Mouse (Mus musculus): ENCODE results near the gene Gm6351. TPM values are rescaled to one million over a fixed set of nuclear protein-coding genes. Genes with fewer than 3 reads are reported as not detected.
"Not testable (repeated sequence)": the region's sequence is repeated elsewhere in the genome, so short reads cannot be mapped to it uniquely, and the experiment has no call there.

Gene Gm6351
- polyA plus RNA-seq (2015; fragmentation: Nextera tagmentation; extraction: Ambion mirVana): not detected in 2 replicates

- H3K36me3 ChIP-seq (ENCODE audit: control insufficient read depth, insufficient read depth); H3K4me3 ChIP-seq (ENCODE audit: low read depth, low read length); H3K9me3 ChIP-seq (replicated peaks; ENCODE audit: control insufficient read depth, low read length); H3K27ac ChIP-seq (ENCODE audit: low read length); H3K4me1 ChIP-seq (ENCODE audit: control insufficient read depth, low read depth, low read length); H3K9ac ChIP-seq (ENCODE audit: low read depth, low read length); ATAC-seq (ENCODE audit: low read depth); H3K4me2 ChIP-seq (ENCODE audit: low read depth, low read length); H3K27me3 ChIP-seq (ENCODE audit: control insufficient read depth, insufficient read depth, low read depth, low read length): not testable (repeated sequence)
- no CpG with 5 or more reads among the region's 3 CpGs for WGBS (ENCODE audit: insufficient replicate concordance)
These were observed at the start of gene Gm6351 for GRCm38 (mm10) chr5:94076085-94076484. TSS of gene Gm6351 (plus strand) at chr5:94076385.

- H3K27ac ChIP-seq (ENCODE audit: low read length); H3K9me3 ChIP-seq (replicated peaks; ENCODE audit: control insufficient read depth, low read length): not testable (repeated sequence)
- no CpG with 5 or more reads among the region's 1 CpGs for WGBS (ENCODE audit: insufficient replicate concordance)
These were observed 5.7 kb upstream of the Gm6351 start, which contains the start of gene BC061212 for GRCm38 (mm10) chr5:94070445-94070844. TSS of gene BC061212 (minus strand) at chr5:94070545.

More at GRCm38 (mm10) chr5:94070445-94070844, 5.7 kb upstream of the Gm6351 start, which contains the start of gene BC061212:
- H3K36me3 ChIP-seq (ENCODE audit: control insufficient read depth, insufficient read depth); ATAC-seq (ENCODE audit: low read depth); H3K9ac ChIP-seq (ENCODE audit: low read depth, low read length); H3K4me2 ChIP-seq (ENCODE audit: low read depth, low read length); H3K4me3 ChIP-seq (ENCODE audit: low read depth, low read length); H3K4me1 ChIP-seq (ENCODE audit: control insufficient read depth, low read depth, low read length); H3K27me3 ChIP-seq (ENCODE audit: control insufficient read depth, insufficient read depth, low read depth, low read length): not testable (repeated sequence)

Other genes starting within 250 kb of the Gm6351 start
- not detected in 2 replicates for gene Gm7792, start 232.6 kb upstream of the Gm6351 start, polyA plus RNA-seq (2015; fragmentation: Nextera tagmentation; extraction: Ambion mirVana)
- gene Gm16429, start 147.3 kb upstream of the Gm6351 start, polyA plus RNA-seq (2015; fragmentation: Nextera tagmentation; extraction: Ambion mirVana): not detected in 2 replicates
- gene BC061212, start 5.8 kb upstream of the Gm6351 start, polyA plus RNA-seq (2015; fragmentation: Nextera tagmentation; extraction: Ambion mirVana): not detected in 2 replicates
- gene Gm3106, start 141.6 kb downstream of the Gm6351 start, polyA plus RNA-seq (2015; fragmentation: Nextera tagmentation; extraction: Ambion mirVana): not detected in 2 replicates
- gene A430089I19Rik, start 230.4 kb downstream of the Gm6351 start, polyA plus RNA-seq (2015; fragmentation: Nextera tagmentation; extraction: Ambion mirVana): not detected in 2 replicates
- gene Gm6502, start 238.1 kb downstream of the Gm6351 start, polyA plus RNA-seq (2015; fragmentation: Nextera tagmentation; extraction: Ambion mirVana): not detected in 2 replicates